Mouse (Mus musculus): ENCODE results near the gene Smap2. TPM values are rescaled to one million over a fixed set of nuclear protein-coding genes. Genes with fewer than 3 reads are reported as not detected.
"Not testable (repeated sequence)": the region's sequence is repeated elsewhere in the genome, so short reads cannot be mapped to it uniquely, and the experiment has no call there.

Smap2 gene
- polyA plus RNA-seq (2015; fragmentation: Nextera tagmentation; extraction: Ambion mirVana): 22.2 and 22.7 TPM in 2 replicates

DNA sequence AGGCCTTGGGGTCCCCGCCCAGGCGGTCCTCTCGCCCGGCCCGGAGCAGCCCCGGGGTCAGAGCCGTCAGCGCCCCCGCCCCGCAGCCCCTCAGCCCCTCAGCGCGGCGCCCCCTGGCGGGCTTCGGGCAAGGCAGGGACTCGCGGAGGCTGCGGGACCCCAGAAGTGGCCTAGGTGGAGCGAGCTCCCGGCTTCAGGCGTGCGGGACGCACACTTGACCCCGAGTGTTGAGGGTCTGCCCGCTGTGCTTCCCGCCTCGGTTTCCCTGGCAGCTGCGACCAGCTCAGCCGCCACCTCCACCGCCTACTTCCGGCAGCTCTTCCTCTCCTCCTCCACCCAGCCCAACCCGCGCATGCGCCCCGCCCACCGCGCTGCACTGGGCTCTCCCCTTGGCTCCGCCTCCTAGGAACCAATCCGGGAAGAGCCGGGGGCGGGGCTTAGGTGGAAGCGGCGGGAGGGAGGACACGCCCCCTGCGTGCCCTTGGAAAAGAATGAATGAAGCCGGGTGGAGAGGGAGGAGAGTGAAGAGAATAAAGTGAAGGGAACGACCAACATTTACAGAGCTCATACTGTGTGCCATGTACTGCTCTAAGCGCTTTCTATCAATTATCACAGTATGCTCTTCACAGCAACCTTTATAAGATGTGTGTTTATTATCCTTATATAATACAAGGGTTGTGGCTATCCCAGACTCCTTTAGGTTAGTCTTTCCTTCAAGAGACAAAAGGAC is at the start of gene Smap2:
Smap2 (minus strand) TSS at position 320 of the 730 bp plus-strand sequence.
- Histone ChIP-seq H3K27me3 (no peaks in the 10 kb centered on the region), H3K4me1 (peaks cover 18% of the 10 kb centered on the region), H3K36me3 (ENCODE audit: poor library complexity, severe bottlenecking) (no peaks in the 10 kb centered on the region), H3K4me2 (peak within 1 kb of the TSS; percentile 93), H3K9me3 (replicated peaks) (no peaks in the 10 kb centered on the region), H3K4me3 (peak within 1 kb of the TSS; percentile 98), H3K27ac (peak within 1 kb of the TSS; percentile 72; the same call in 1 of the 2 replicates), H3K9ac (peak within 1 kb of the TSS; percentile 95)
- peak; percentile 98 for ATAC-seq
- 1% methylated on average over 29 of the region's 48 CpGs for WGBS

DNA sequence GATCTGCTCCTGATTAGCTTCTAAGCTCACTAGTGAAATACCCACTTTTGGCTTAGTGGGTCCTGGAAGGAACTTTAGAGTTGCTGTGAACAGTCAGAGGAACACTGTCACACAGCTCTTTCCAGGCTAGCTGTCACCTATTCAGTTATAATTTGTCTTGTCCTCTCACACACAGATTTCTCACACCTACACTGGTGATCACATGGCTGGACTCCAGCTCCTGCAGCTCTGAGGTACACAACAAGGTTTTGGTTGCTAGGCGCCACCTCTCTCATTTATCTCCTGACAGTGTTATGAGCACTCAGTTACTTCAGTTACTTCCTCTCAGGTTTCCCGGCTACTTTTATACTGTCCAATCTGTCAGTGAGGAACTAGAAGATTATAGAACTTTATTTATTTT is 48.3 kb upstream of the Smap2 start:
- no peak overlapping the region for H3K27ac ChIP-seq
- ATAC-seq: no peak
- no peaks in the 10 kb centered on the region for H3K27me3 ChIP-seq
- H3K9ac ChIP-seq: no peak overlapping the region
- H3K4me3 ChIP-seq: no peak overlapping the region
- H3K36me3 ChIP-seq (ENCODE audit: poor library complexity, severe bottlenecking): peaks cover 67% of the 10 kb centered on the region
- no peak overlapping the region for H3K4me2 ChIP-seq
- H3K4me1 ChIP-seq: no peaks in the 10 kb centered on the region
- WGBS: 92% methylated on average over 2 of the region's 2 CpGs
- no peaks in the 10 kb centered on the region for H3K9me3 ChIP-seq (replicated peaks)

DNA sequence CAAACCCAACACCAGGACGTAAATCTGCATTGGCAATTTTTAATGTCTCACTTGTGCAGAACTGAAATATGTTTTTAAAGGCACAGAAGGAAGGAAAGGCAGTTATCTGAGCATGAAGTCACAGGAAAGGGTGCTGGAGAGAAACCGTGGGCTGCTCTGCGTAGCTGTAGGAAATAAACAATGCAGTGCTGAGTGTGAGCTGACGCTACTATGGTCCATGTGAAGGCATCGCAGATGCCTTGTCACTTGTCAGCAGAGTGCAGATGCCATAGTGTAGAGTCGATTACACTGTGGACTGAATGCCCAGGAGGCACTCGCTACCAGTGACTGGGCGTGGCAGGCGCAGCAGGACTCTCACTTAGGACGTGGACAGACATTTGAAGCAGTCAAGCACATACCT is 42.2 kb upstream of the Smap2 start:
- not testable (repeated sequence) for H3K27ac ChIP-seq; H3K27me3 ChIP-seq; ATAC-seq; H3K4me3 ChIP-seq; H3K9me3 ChIP-seq (replicated peaks); H3K9ac ChIP-seq; H3K4me2 ChIP-seq; H3K4me1 ChIP-seq
- peaks cover 38% of the 10 kb centered on the region for H3K36me3 ChIP-seq (ENCODE audit: poor library complexity, severe bottlenecking)
- 91% methylated on average over 10 of the region's 10 CpGs for WGBS

DNA sequence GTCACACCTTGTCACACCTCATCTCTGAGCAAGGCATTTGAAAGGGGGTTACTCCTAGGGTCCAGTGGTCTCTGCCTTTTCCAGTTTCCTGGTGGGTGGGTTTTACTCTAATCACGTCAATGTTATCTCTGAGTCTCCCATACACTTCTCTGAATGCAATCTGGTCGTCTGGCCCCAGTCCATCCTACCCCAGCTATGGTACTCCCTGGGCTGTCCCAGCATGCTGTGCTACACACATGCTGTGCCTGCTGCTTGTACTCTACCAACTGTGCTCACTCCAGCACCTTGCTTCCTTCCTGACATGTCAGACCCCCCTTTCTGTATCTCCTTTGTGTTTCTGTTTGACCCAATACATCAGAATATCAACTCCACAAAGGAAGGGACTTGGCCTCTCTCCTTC is 40.0 kb upstream of the Smap2 start:
- Histone ChIP-seq H3K27me3 (peaks cover 10% of the 10 kb centered on the region; the same call in 1 of the 2 replicates), H3K4me3 (no peak overlapping the region), H3K36me3 (ENCODE audit: poor library complexity, severe bottlenecking) (peaks cover 25% of the 10 kb centered on the region), H3K4me2 (no peak overlapping the region), H3K9ac (no peak overlapping the region), H3K9me3 (replicated peaks) (no peaks in the 10 kb centered on the region), H3K4me1 (peaks cover 6% of the 10 kb centered on the region; the same call in 1 of the 2 replicates), H3K27ac (no peak overlapping the region)
- 69% methylated on average over 2 of the region's 2 CpGs for WGBS
- peak; percentile 60; the same call in 1 of the 2 replicates for ATAC-seq

DNA sequence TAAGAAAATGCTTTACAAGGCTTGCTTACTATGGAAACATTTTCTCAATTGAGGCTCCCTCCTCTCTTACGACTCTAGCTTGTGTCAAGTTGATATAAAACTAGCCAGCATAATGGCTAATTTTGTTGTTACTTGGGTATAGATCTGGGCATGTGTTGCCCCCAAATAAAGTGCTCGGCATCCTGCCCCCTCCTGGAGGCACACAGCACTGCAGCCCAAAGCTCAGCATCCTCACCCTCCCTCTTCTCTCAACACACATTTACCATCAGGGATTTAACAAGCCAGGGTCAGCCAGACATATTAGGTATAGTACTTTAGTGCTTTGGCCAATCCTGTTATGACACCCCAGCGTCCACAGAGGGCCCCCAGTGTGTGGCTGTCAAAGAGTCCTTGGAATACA is 39.3 kb upstream of the Smap2 start:
- Histone ChIP-seq H3K9ac (no peak overlapping the region), H3K27me3 (peaks cover 10% of the 10 kb centered on the region; the same call in 1 of the 2 replicates), H3K27ac (no peak overlapping the region), H3K4me3 (no peak overlapping the region), H3K9me3 (replicated peaks) (no peaks in the 10 kb centered on the region), H3K4me2 (no peak overlapping the region), H3K4me1 (peaks cover 7% of the 10 kb centered on the region; the same call in 1 of the 2 replicates), H3K36me3 (ENCODE audit: poor library complexity, severe bottlenecking) (peaks cover 20% of the 10 kb centered on the region)
- WGBS: 48% methylated on average over 3 of the region's 3 CpGs
- 0 out of 2 replicates have a peak, but pooled peaks have one; percentile 2 for ATAC-seq

DNA sequence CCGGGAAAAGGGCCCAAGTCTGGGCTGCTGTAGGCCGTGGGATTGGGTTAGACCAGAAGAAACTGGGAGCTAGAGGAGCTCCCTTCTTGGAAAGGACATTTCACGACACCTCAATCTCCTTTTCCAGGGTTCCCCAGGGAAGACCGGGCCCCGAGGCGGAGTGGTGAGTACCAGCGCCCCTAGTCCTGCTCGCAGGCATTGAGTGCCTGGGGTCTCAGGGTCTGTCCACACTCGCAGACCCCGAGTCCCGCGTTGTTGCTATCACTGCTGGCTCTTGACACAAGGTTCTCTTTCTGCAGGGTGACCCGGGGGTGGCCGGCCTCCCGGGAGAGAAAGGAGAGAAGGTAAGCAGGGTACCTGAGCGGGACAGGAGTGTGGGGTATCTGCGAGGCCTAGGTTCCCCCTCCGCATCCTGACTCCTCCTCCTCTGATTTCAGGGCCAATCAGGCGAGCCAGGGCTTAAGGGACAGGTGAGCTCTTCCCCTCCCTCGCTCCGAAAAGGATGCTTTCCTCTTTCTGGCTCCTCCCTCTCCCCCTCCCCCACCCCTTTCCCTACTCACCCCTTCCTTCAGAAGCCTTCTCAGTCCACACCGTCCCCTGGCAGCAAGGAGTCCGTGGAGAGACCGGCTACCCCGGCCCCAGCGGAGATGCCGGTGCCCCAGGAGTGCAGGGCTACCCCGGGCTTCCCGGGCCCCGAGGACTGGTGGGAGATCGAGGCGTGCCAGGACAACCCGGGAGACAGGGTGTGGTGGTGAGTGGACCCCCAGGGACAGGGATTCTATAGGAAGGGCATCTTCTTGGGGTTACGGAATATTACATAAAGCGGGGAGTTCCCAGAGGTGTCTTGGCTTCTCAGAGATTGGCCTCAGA is 35.6 kb upstream of the Smap2 start:
- 11% methylated on average over 34 of the region's 35 CpGs for WGBS

DNA sequence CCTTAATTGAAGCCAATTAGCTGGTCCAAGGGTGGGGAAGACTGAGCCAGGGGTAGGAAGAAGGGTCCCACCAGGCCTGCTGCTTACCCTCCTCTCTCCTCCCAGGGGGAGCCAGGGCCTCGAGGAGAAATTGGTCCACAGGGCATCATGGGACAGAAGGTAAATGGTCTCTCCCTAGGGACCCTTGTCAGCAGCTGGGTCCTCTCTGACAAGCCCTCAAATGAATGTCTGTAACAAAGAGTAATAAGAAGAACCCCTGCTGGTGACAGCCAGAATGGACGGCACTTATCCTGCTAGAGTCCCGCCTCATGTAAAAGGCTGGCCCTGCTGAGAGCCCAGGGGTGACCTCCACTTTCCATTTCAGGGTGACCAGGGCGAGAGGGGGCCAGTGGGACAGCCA is 34.8 kb upstream of the Smap2 start:
- WGBS: 26% methylated on average over 4 of the region's 4 CpGs
- Histone ChIP-seq H3K4me1 (peaks cover 7% of the 10 kb centered on the region; the same call in 1 of the 2 replicates), H3K27ac (no peak overlapping the region), H3K4me3 (no peak overlapping the region), H3K4me2 (no peak overlapping the region), H3K36me3 (ENCODE audit: poor library complexity, severe bottlenecking) (no peaks in the 10 kb centered on the region), H3K9ac (no peak overlapping the region), H3K9me3 (replicated peaks) (no peaks in the 10 kb centered on the region), H3K27me3 (peaks cover 10% of the 10 kb centered on the region; the same call in 1 of the 2 replicates)
- no peak for ATAC-seq

More for the DNA sequence above, 35.6 kb upstream of the Smap2 start:
- Histone ChIP-seq H3K27me3 (peaks cover 10% of the 10 kb centered on the region; the same call in 1 of the 2 replicates), H3K9me3 (replicated peaks) (no peaks in the 10 kb centered on the region), H3K36me3 (ENCODE audit: poor library complexity, severe bottlenecking) (no peaks in the 10 kb centered on the region), H3K4me1 (peaks cover 7% of the 10 kb centered on the region; the same call in 1 of the 2 replicates), H3K4me2 (peak overlapping the region; percentile 52), H3K27ac (no peak overlapping the region), H3K4me3 (peak overlapping the region; percentile 26), H3K9ac (no peak overlapping the region)
- peak; percentile 66 for ATAC-seq

DNA sequence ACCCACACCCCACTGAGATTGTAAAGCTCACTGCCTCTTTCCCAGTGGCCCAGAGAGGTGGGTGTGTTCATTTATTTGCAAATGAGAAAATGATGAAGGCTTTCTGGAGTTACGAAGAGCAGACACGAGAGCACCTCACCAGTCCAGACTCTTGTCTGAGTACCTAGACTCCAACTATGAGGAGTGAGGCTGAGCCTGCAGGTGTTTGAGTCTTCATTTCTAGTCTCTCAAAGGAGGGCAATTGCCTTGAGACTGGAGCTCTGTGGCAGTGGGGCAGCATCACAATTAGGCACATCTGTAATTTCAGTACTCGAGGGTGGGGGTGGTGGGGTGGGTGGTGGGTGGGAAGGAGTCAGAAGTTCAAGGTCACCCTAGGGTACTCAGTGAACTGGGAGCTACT is 25.9 kb upstream of the Smap2 start:
- 61% methylated on average over 3 of the region's 3 CpGs for WGBS
- Histone ChIP-seq H3K27ac (no peak overlapping the region), H3K36me3 (ENCODE audit: poor library complexity, severe bottlenecking) (no peaks in the 10 kb centered on the region), H3K4me3 (no peak overlapping the region), H3K4me1 (peaks cover 22% of the 10 kb centered on the region), H3K27me3 (peaks cover 31% of the 10 kb centered on the region), H3K9me3 (replicated peaks) (no peaks in the 10 kb centered on the region), H3K9ac (no peak overlapping the region), H3K4me2 (no peak overlapping the region)
- ATAC-seq: no peak

DNA sequence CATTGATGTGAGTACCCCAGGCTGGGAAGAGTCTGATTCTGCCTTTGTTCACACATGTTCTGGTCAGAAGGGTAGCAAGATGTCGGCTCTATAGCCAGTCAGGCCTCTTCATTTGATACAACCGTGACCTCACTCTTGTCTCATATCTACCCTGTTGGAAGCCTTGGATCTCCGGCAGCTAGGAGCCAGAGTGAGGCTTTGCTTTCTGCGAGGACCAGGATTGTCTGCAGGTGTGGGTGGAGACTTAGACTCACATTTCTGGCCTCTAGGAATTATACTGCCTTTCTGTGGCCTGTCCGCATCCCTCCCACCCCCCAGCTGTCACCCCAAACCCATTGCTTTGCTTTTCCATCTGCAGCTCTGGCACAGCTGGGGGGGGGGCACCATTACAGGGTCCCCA is 25.4 kb upstream of the Smap2 start:
- H3K4me1 ChIP-seq: peaks cover 22% of the 10 kb centered on the region
- no peak overlapping the region for H3K4me3 ChIP-seq
- H3K9me3 ChIP-seq (replicated peaks): no peaks in the 10 kb centered on the region
- no peaks in the 10 kb centered on the region for H3K36me3 ChIP-seq (ENCODE audit: poor library complexity, severe bottlenecking)
- no peak overlapping the region for H3K9ac ChIP-seq
- H3K27ac ChIP-seq: no peak overlapping the region
- WGBS: 57% methylated on average over 5 of the region's 5 CpGs
- H3K4me2 ChIP-seq: no peak overlapping the region
- ATAC-seq: no peak
- peaks cover 34% of the 10 kb centered on the region for H3K27me3 ChIP-seq

DNA sequence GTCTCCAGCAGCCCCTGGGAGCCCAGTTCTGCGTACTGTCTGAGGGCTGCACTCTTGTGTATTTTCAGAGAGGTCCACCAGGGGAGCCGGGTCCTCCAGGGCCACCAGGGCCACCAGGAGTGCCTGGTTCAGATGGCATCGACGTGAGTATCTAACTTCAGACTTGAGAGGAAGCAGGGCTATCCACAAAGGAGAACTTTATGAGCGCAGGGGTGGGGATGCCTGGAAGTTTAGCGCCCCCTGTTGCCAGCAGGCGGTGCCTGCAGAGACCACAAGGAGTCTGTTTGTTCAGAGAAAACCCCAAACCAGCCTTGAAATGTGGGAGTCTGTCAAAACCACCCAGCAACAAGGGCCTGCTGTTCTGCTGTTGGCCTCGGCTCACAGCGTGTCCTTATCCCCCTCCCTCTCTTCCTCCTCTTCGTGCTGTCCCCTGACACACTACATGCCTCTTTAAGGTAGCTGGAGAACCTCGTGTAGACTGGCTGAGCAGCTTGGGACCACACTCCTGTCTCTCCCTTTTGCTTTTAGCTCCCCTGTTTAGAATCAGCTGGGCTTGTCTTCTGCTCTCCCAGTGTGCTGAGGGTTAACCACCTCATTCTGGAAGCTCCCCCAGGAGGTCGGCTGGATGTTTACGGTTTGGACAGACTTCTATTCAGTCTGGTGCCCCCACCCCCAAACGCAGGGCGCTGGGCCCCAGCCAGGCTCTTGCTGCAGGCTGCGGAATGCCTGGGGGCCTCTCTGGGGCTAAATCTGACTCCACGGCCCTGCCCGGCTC is 24.0 kb upstream of the Smap2 start:
- Histone ChIP-seq H3K9ac (peak overlapping the region; percentile 5; the same call in 1 of the 2 replicates), H3K36me3 (ENCODE audit: poor library complexity, severe bottlenecking) (no peaks in the 10 kb centered on the region), H3K27me3 (peaks cover 34% of the 10 kb centered on the region), H3K4me1 (peaks cover 22% of the 10 kb centered on the region), H3K4me3 (no peak overlapping the region), H3K9me3 (replicated peaks) (no peaks in the 10 kb centered on the region), H3K27ac (0 out of 2 replicates have a peak overlapping the region, but pooled peaks have one; percentile 19), H3K4me2 (peak overlapping the region; percentile 27)
- peak; percentile 61 for ATAC-seq
- 6% methylated on average over 18 of the region's 18 CpGs for WGBS

DNA sequence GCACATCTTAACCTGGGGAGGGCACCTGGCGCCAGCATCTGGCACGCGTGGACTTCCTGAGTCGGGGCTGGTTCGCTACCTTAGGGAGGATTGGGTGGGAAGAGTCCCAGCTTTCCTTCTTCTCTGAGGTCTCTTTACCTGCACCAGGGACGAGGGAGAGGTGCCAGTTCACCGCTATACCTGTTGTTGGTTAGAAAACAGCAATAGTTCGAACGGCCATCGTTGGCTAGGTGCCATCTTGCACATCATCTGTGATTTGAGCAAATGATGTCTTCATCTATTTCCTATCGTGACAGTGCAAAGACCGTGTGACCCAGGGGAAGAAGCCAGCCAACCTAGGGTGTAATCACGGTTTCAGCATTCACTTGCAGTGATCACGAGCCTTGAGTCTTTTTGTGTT is 23.3 kb upstream of the Smap2 start:
- Histone ChIP-seq H3K27me3 (peaks cover 34% of the 10 kb centered on the region), H3K9me3 (replicated peaks) (no peaks in the 10 kb centered on the region), H3K9ac (0 out of 2 replicates have a peak overlapping the region, but pooled peaks have one; percentile 58), H3K4me2 (peak overlapping the region; percentile 67), H3K4me3 (peak overlapping the region; percentile 39; the same call in 1 of the 2 replicates), H3K36me3 (ENCODE audit: poor library complexity, severe bottlenecking) (no peaks in the 10 kb centered on the region), H3K4me1 (peaks cover 22% of the 10 kb centered on the region), H3K27ac (no peak overlapping the region)
- peak; percentile 3; the same call in 1 of the 2 replicates for ATAC-seq
- WGBS: 63% methylated on average over 14 of the region's 14 CpGs
